In genomic region chr14:74643296-74643695, GRCm38 (mm10) we compare ENCODE assay signal across 7 mouse cellular contexts. TPM values are rescaled to one million over a fixed set of nuclear protein-coding genes. Genes with fewer than 3 reads are reported as not detected.
DNase-seq lines count a peak whose midpoint lies in the region; ATAC-seq and TF ChIP-seq lines count a peak whose summit lies in the region.

No protein-coding gene starts in this region.

- H3K4me2 ChIP-seq in intestine, postnatal 0 days (replicated peaks; ENCODE audit: low read depth): peak overlapping the region; percentile 43

- DNase-seq in adrenal gland, postnatal 10 days: peak; percentile 92
- DNase-seq in embryonic facial prominence, embryonic 10.5 days (ENCODE audit: low spot score): peak; percentile 85
- peak; percentile 83 to 86 for DNase-seq in left cerebral cortex, postnatal 36 days (ENCODE audit: low spot score in 2 of 2)
- DNase-seq in midbrain, embryonic 10.5 days (ENCODE audit: low spot score): peak; percentile 81
- DNase-seq in right cerebral cortex, postnatal 36 days (ENCODE audit: low spot score in 2 of 2): peak; percentile 76 to 78

- H3K4me1 ChIP-seq in embryonic facial prominence, embryonic 10.5 days: peaks cover 32% of the 10 kb centered on the region
- no peaks in the 10 kb centered on the region for H3K4me1 ChIP-seq in intestine, postnatal 0 days (replicated peaks; ENCODE audit: control insufficient read depth, insufficient read depth, low read length)
- peaks cover 23% of the 10 kb centered on the region for H3K4me1 ChIP-seq in midbrain, embryonic 10.5 days

- H3K36me3 ChIP-seq in embryonic facial prominence, embryonic 10.5 days (replicated peaks): no peaks in the 10 kb centered on the region
- no peaks in the 10 kb centered on the region for H3K36me3 ChIP-seq in intestine, postnatal 0 days (ENCODE audit: control insufficient read depth, insufficient read depth)
- H3K36me3 ChIP-seq in midbrain, embryonic 10.5 days: no peaks in the 10 kb centered on the region

- H3K9me3 ChIP-seq in embryonic facial prominence, embryonic 10.5 days: no peaks in the 10 kb centered on the region
- no peaks in the 10 kb centered on the region for H3K9me3 ChIP-seq in intestine, postnatal 0 days (ENCODE audit: control insufficient read depth)
- H3K9me3 ChIP-seq in midbrain, embryonic 10.5 days (replicated peaks): no peaks in the 10 kb centered on the region

- H3K27me3 ChIP-seq in embryonic facial prominence, embryonic 10.5 days (replicated peaks; ENCODE audit: low read depth, poor library complexity, severe bottlenecking): peaks cover 47% of the 10 kb centered on the region
- peaks cover 2% of the 10 kb centered on the region; the same call in 1 of the 2 replicates for H3K27me3 ChIP-seq in intestine, postnatal 0 days (replicated peaks; ENCODE audit: control insufficient read depth, insufficient read depth, low read length)
- peaks cover 40% of the 10 kb centered on the region for H3K27me3 ChIP-seq in midbrain, embryonic 10.5 days (ENCODE audit: low read depth, poor library complexity, severe bottlenecking)

- H3K9ac ChIP-seq in intestine, postnatal 0 days (ENCODE audit: low read depth, low read length): no peak overlapping the region

- ATAC-seq in granulocyte monocyte progenitor cell, adult 5-6 weeks (replicated peaks; ENCODE audit: poor library complexity, severe bottlenecking): peak; percentile 78
- ATAC-seq in intestine, postnatal 0 days: peak; percentile 28; the same call in 1 of the 2 replicates

- WGBS in embryonic facial prominence, embryonic 10.5 days: 0% methylated on average over 4 of the region's 4 CpGs
- WGBS in intestine, postnatal 0 days: 0% methylated on average over 4 of the region's 4 CpGs
- WGBS in midbrain, embryonic 10.5 days: 2% methylated on average over 4 of the region's 4 CpGs

- TF ChIP-seq CTCF in intestine, postnatal 0 days (IDR thresholded peaks at IDR 0.05; ENCODE audit: low read depth): peak; percentile 97

- H3K4me3 ChIP-seq in embryonic facial prominence, embryonic 10.5 days: peak overlapping the region; percentile 12; the same call in 1 of the 2 replicates
- H3K4me3 ChIP-seq in intestine, postnatal 0 days (ENCODE audit: low read depth, low read length): no peak overlapping the region
- H3K4me3 ChIP-seq in midbrain, embryonic 10.5 days: peak overlapping the region; percentile 31; the same call in 1 of the 2 replicates

- intact Hi-C loops in left cerebral cortex, postnatal 36 days (cut with DNase I): loop anchor here (2.0 to 5.0 kb wide), 2 partner anchors 866 to 942 kb away; no protein-coding TSS in a partner anchor

- no peak overlapping the region for H3K27ac ChIP-seq in embryonic facial prominence, embryonic 10.5 days (replicated peaks)
- no peak overlapping the region for H3K27ac ChIP-seq in intestine, postnatal 0 days (ENCODE audit: low read depth, low read length)
- H3K27ac ChIP-seq in midbrain, embryonic 10.5 days (replicated peaks): no peak overlapping the region

RNA-seq across cellular contexts. Expression of gene Htr2a, which starts 2.7 kb away (rescaled TPM):
- under 1 TPM; 0.27 to 0.30 TPM for total RNA-seq in adrenal gland, postnatal 10 days (2021)
- polyA plus RNA-seq in embryonic facial prominence, embryonic 10.5 days (2016; fragmentation: Nextera tagmentation; extraction: Ambion mirVana): 0.16 and 0.28 TPM in 2 replicates
- 0.32 TPM in 1 of 2 replicates, not detected in the other for total RNA-seq in granulocyte monocyte progenitor cell, adult 5-6 weeks (2014; fragmentation: Nextera tagmentation)
- total RNA-seq in granulocyte monocyte progenitor cell, adult 5-6 weeks (2017): 0.31 and 0.43 TPM in 2 replicates
- 0.14 and 0.17 TPM in 2 replicates for polyA plus RNA-seq in intestine, postnatal 0 days (2015; fragmentation: Nextera tagmentation; extraction: Ambion mirVana)
- 10 to 100 TPM; 27.8 to 30.2 TPM for total RNA-seq in left cerebral cortex, postnatal 36 days (2021)
- polyA plus RNA-seq in midbrain, embryonic 10.5 days (2016; fragmentation: Nextera tagmentation; extraction: Ambion mirVana): 0.20 and 0.42 TPM in 2 replicates

Comparison
In these comparisons a context has a peak if more than half of its experiments do, and no peak if none do; other contexts are left out.
1. RNA of gene Htr2a, which starts 2.7 kb away (total RNA-seq): 27.8 to 30.2 TPM in left cerebral cortex, postnatal 36 days; 0.31 to 0.43 TPM in granulocyte monocyte progenitor cell, adult 5-6 weeks and 0.27 to 0.30 TPM in adrenal gland, postnatal 10 days; every median in the first group is over 10 times any median in the second.
2. Peak in every context shown above with its lines, with median percentiles within 50 percentile points of each other: DNase-seq.